Mouse (Mus musculus): ENCODE data around the gene Gna15. TPM values are rescaled to one million over a fixed set of nuclear protein-coding genes. Genes with fewer than 3 reads are reported as not detected.

Gene Gna15
- polyA plus RNA-seq, 1 experiment: 0.16 TPM

GRCm38 (mm10) chr10:81523142-81523541 is 883 bp downstream of the Gna15 start:
- H3K79me3 ChIP-seq (ENCODE audit: low read depth): no peaks in the 10 kb centered on the region

DNA sequence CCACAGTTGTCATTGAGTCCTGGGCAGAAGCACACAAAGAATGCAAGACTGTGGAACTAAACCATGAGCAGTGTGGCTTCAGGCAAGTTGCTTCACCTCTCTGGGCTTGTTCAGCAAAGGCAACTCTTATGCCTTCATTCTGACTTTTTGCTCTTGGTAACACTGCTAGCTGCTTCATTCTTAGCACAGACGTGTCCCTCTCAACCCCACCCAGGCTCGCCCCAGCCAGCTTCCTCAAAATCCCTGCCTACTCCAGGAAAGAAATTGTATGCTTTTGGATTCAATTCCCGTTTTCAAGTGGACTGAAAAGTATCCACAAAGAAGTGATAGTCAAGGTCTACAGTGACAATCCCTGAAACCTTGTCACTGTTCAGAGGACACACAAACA is 4.1 kb downstream of the Gna15 start:
- no peaks in the 10 kb centered on the region for H3K36me3 ChIP-seq (ENCODE audit: control insufficient read depth, insufficient read depth)
- no peak for TF ChIP-seq MAX (IDR thresholded peaks at IDR 0.05)
- no peak for TF ChIP-seq MYOD1 (IDR thresholded peaks at IDR 0.05; ENCODE audit: control insufficient read depth, insufficient read length, low read depth)
- no peak for TF ChIP-seq FOSL1 (IDR thresholded peaks at IDR 0.05; ENCODE audit: insufficient read depth, low read length, poor library complexity, severe bottlenecking)
- no peak for TF ChIP-seq MYOG (IDR thresholded peaks at IDR 0.05; ENCODE audit: control insufficient read depth, extremely low read depth, insufficient read length)
- TF ChIP-seq CEBPB (IDR thresholded peaks at IDR 0.05; ENCODE audit: low read depth): no peak
- TF ChIP-seq USF1 (IDR thresholded peaks at IDR 0.05; ENCODE audit: low read depth): no peak
- no peak for TF ChIP-seq CTCF (IDR thresholded peaks at IDR 0.05; ENCODE audit: control insufficient read depth, insufficient read depth, insufficient read length)
- no peak overlapping the region for H3ac ChIP-seq (ENCODE audit: control insufficient read depth, insufficient read length, low read depth)
- no peaks in the 10 kb centered on the region for H3K79me2 ChIP-seq (ENCODE audit: control insufficient read depth, insufficient read depth)
- peaks cover 12% of the 10 kb centered on the region for H3K27me3 ChIP-seq (ENCODE audit: control insufficient read depth, insufficient read depth, insufficient read length)
- H3K79me3 ChIP-seq (ENCODE audit: low read depth): no peaks in the 10 kb centered on the region
- no peak overlapping the region for H3K4me3 ChIP-seq (ENCODE audit: insufficient read depth, poor library complexity, severe bottlenecking)

More at GRCm38 (mm10) chr10:81523142-81523541, 883 bp downstream of the Gna15 start:
- Histone ChIP-seq H3K27me3 (ENCODE audit: control insufficient read depth, insufficient read depth, insufficient read length) (peaks cover 4% of the 10 kb centered on the region), H3K4me3 (ENCODE audit: insufficient read depth, poor library complexity, severe bottlenecking) (no peak overlapping the region), H3ac (ENCODE audit: control insufficient read depth, insufficient read length, low read depth) (no peak overlapping the region), H3K79me2 (ENCODE audit: control insufficient read depth, insufficient read depth) (no peaks in the 10 kb centered on the region), H3K36me3 (ENCODE audit: control insufficient read depth, insufficient read depth) (no peaks in the 10 kb centered on the region)
- TF ChIP-seq CTCF (IDR thresholded peaks at IDR 0.05; ENCODE audit: control insufficient read depth, insufficient read depth, insufficient read length): no peak
- no peak for TF ChIP-seq USF1 (IDR thresholded peaks at IDR 0.05; ENCODE audit: low read depth)
- TF ChIP-seq MYOD1 (IDR thresholded peaks at IDR 0.05; ENCODE audit: control insufficient read depth, insufficient read length, low read depth): no peak
- TF ChIP-seq FOSL1 (IDR thresholded peaks at IDR 0.05; ENCODE audit: insufficient read depth, low read length, poor library complexity, severe bottlenecking): no peak
- no peak for TF ChIP-seq MYOG (IDR thresholded peaks at IDR 0.05; ENCODE audit: control insufficient read depth, extremely low read depth, insufficient read length)
- no peak for TF ChIP-seq MAX (IDR thresholded peaks at IDR 0.05)
- TF ChIP-seq CEBPB (IDR thresholded peaks at IDR 0.05; ENCODE audit: low read depth): no peak

- H3K36me3 ChIP-seq (ENCODE audit: control insufficient read depth, insufficient read depth): no peaks in the 10 kb centered on the region
- no peaks in the 10 kb centered on the region for H3K79me2 ChIP-seq (ENCODE audit: control insufficient read depth, insufficient read depth)
- no peaks in the 10 kb centered on the region for H3K79me3 ChIP-seq (ENCODE audit: low read depth)
- no peak overlapping the region for H3ac ChIP-seq (ENCODE audit: control insufficient read depth, insufficient read length, low read depth)
- no peak overlapping the region for H3K4me3 ChIP-seq (ENCODE audit: insufficient read depth, poor library complexity, severe bottlenecking)
- TF ChIP-seq CEBPB (IDR thresholded peaks at IDR 0.05; ENCODE audit: low read depth): no peak
- TF ChIP-seq FOSL1 (IDR thresholded peaks at IDR 0.05; ENCODE audit: insufficient read depth, low read length, poor library complexity, severe bottlenecking): no peak
- TF ChIP-seq MYOG (IDR thresholded peaks at IDR 0.05; ENCODE audit: control insufficient read depth, extremely low read depth, insufficient read length): no peak
- no peak for TF ChIP-seq USF1 (IDR thresholded peaks at IDR 0.05; ENCODE audit: low read depth)
- TF ChIP-seq MYOD1 (IDR thresholded peaks at IDR 0.05; ENCODE audit: control insufficient read depth, insufficient read length, low read depth): no peak
- no peak for TF ChIP-seq MAX (IDR thresholded peaks at IDR 0.05)
- TF ChIP-seq CTCF (IDR thresholded peaks at IDR 0.05; ENCODE audit: control insufficient read depth, insufficient read depth, insufficient read length): no peak
- H3K27me3 ChIP-seq (ENCODE audit: control insufficient read depth, insufficient read depth, insufficient read length): peaks cover 12% of the 10 kb centered on the region
Measured at GRCm38 (mm10) chr10:81519227-81519977, 4.6 kb downstream of the Gna15 start.

- H3K27me3 ChIP-seq (ENCODE audit: control insufficient read depth, insufficient read depth, insufficient read length): peaks cover 12% of the 10 kb centered on the region
- no peaks in the 10 kb centered on the region for H3K79me3 ChIP-seq (ENCODE audit: low read depth)
- no peaks in the 10 kb centered on the region for H3K36me3 ChIP-seq (ENCODE audit: control insufficient read depth, insufficient read depth)
- H3ac ChIP-seq (ENCODE audit: control insufficient read depth, insufficient read length, low read depth): no peak overlapping the region
- peak; percentile 17 for TF ChIP-seq CTCF (IDR thresholded peaks at IDR 0.05; ENCODE audit: control insufficient read depth, insufficient read depth, insufficient read length)
- TF ChIP-seq MAX (IDR thresholded peaks at IDR 0.05): no peak
- TF ChIP-seq MYOD1 (IDR thresholded peaks at IDR 0.05; ENCODE audit: control insufficient read depth, insufficient read length, low read depth): peak; percentile 26
- no peak for TF ChIP-seq MYOG (IDR thresholded peaks at IDR 0.05; ENCODE audit: control insufficient read depth, extremely low read depth, insufficient read length)
- H3K79me2 ChIP-seq (ENCODE audit: control insufficient read depth, insufficient read depth): no peaks in the 10 kb centered on the region
- no peak overlapping the region for H3K4me3 ChIP-seq (ENCODE audit: insufficient read depth, poor library complexity, severe bottlenecking)
Measured at GRCm38 (mm10) chr10:81518546-81518945, 5.5 kb downstream of the Gna15 start.

GRCm38 (mm10) chr10:81517227-81517626 is 6.8 kb downstream of the Gna15 start:
- Histone ChIP-seq H3K79me3 (ENCODE audit: low read depth) (no peaks in the 10 kb centered on the region), H3K27me3 (ENCODE audit: control insufficient read depth, insufficient read depth, insufficient read length) (peaks cover 12% of the 10 kb centered on the region), H3K79me2 (ENCODE audit: control insufficient read depth, insufficient read depth) (no peaks in the 10 kb centered on the region), H3ac (ENCODE audit: control insufficient read depth, insufficient read length, low read depth) (no peak overlapping the region), H3K4me3 (ENCODE audit: insufficient read depth, poor library complexity, severe bottlenecking) (no peak overlapping the region), H3K36me3 (ENCODE audit: control insufficient read depth, insufficient read depth) (no peaks in the 10 kb centered on the region)
- TF ChIP-seq MYOG (IDR thresholded peaks at IDR 0.05; ENCODE audit: control insufficient read depth, extremely low read depth, insufficient read length) (no peak), CEBPB (IDR thresholded peaks at IDR 0.05; ENCODE audit: low read depth) (no peak), MAX (IDR thresholded peaks at IDR 0.05) (no peak), USF1 (IDR thresholded peaks at IDR 0.05; ENCODE audit: low read depth) (no peak), FOSL1 (IDR thresholded peaks at IDR 0.05; ENCODE audit: insufficient read depth, low read length, poor library complexity, severe bottlenecking) (no peak), MYOD1 (IDR thresholded peaks at IDR 0.05; ENCODE audit: control insufficient read depth, insufficient read length, low read depth) (no peak), CTCF (IDR thresholded peaks at IDR 0.05; ENCODE audit: control insufficient read depth, insufficient read depth, insufficient read length) (no peak)

Data from C2C12 (cell line).